Mouse (Mus musculus) urinary bladder, postnatal 36 days (tissue): ENCODE measurements at regions not wholly inside any gene's neighbourhood (a gene's known extent, or its start where the extent isn't known, plus 50 kb on each side); places are given as distances from the start of the nearest gene placed in this dataset.

Experiments
- DNase-seq, 2 experiments: peaks; one replicate each; pipeline ENCODE4 v3.0.0; 2022; ENCODE audit warnings: low spot score in 2 of 2, mixed read lengths in 1 of 2

GRCm38 (mm10) chr11:24688160-24688782 lies 610.4 kb downstream of the Bcl11a start:
- no peak for DNase-seq

GRCm38 (mm10) chr11:24689807-24690333 lies 612.0 kb downstream of the Bcl11a start:
- no peak for DNase-seq

- no peak for DNase-seq
Observed at GRCm38 (mm10) chr11:24693926-24694325, 616.1 kb downstream of the Bcl11a start.

GRCm38 (mm10) chr11:24695010-24695720 lies 617.3 kb downstream of the Bcl11a start:
- no peak for DNase-seq

- DNase-seq: no peak
Observed at GRCm38 (mm10) chr11:24696561-24696960, 618.7 kb downstream of the Bcl11a start.

GRCm38 (mm10) chr11:24708790-24709189 lies 630.9 kb downstream of the Bcl11a start:
- DNase-seq: no peak

- DNase-seq: peak in 1 of 2 experiments; percentile 2
Observed at GRCm38 (mm10) chr11:24716539-24717287, 638.9 kb downstream of the Bcl11a start.

- DNase-seq: no peak
Observed at GRCm38 (mm10) chr11:24724259-24724937, 646.5 kb downstream of the Bcl11a start.

- no peak for DNase-seq
Observed at GRCm38 (mm10) chr11:24726331-24726730, 648.5 kb downstream of the Bcl11a start.

GRCm38 (mm10) chr11:24727404-24727803 lies 649.5 kb downstream of the Bcl11a start:
- no peak for DNase-seq

- no peak for DNase-seq
Observed at GRCm38 (mm10) chr11:24731431-24731830, 653.6 kb downstream of the Bcl11a start.

GRCm38 (mm10) chr11:24739710-24740255 lies 661.9 kb downstream of the Bcl11a start:
- no peak for DNase-seq

- no peak for DNase-seq
Observed at GRCm38 (mm10) chr11:24740466-24740865, 662.6 kb downstream of the Bcl11a start.

- DNase-seq: no peak
Observed at GRCm38 (mm10) chr11:24742561-24742960, 664.7 kb downstream of the Bcl11a start.

GRCm38 (mm10) chr11:24743439-24743838 lies 665.6 kb downstream of the Bcl11a start:
- DNase-seq: no peak

- no peak for DNase-seq
Observed at GRCm38 (mm10) chr11:24745841-24746240, 668.0 kb downstream of the Bcl11a start.

- no peak for DNase-seq
Observed at GRCm38 (mm10) chr11:24750144-24750779, 672.4 kb downstream of the Bcl11a start.

GRCm38 (mm10) chr11:24758130-24758529 lies 680.3 kb downstream of the Bcl11a start:
- DNase-seq: no peak

GRCm38 (mm10) chr11:24783470-24783869 lies 705.6 kb downstream of the Bcl11a start:
- DNase-seq: no peak

GRCm38 (mm10) chr11:24789120-24789519 lies 711.3 kb downstream of the Bcl11a start:
- DNase-seq: no peak
